Mouse (Mus musculus) lung, adult 2 months (tissue): Measurements from ENCODE around the gene Ltbr. TPM values are rescaled to one million over a fixed set of nuclear protein-coding genes. Genes with fewer than 3 reads are reported as not detected.

Source experiments
- DNase-seq: peaks from one replicate; pipeline ENCODE4 v3.0.0; 2022
- H3K4me1 ChIP-seq: fragments of 200-500 bp; 2 replicates; pipeline ENCODE4 v1.6.1; 2011; ENCODE audit warnings: low read length; ENCODE audit not compliant: control insufficient read depth, insufficient read depth
- H3K4me3 ChIP-seq: fragments of 200-500 bp; replicated peaks from 2 replicates; pipeline ENCODE3; 2011; ENCODE audit warnings: low read depth, mild to moderate bottlenecking, control low read depth, low read length; ENCODE audit errors: extremely low read depth
- CTCF ChIP-seq: fragments of 200-500 bp; IDR thresholded peaks from 2 replicates; pipeline ENCODE4 v1.5.1; 2011; ENCODE audit warnings: mild to moderate bottlenecking, low read length, control low read depth; ENCODE audit not compliant: insufficient read depth
- POLR2A ChIP-seq: fragments of 200-500 bp; IDR thresholded peaks from 2 replicates; pipeline ENCODE4 v1.6.1; 2011; ENCODE audit warnings: low read depth, mild to moderate bottlenecking, control low read depth, low read length, borderline replicate concordance; ENCODE audit errors: extremely low read depth
- WGBS: fragments of 180-500 bp; shearing (Covaris S2); methylation state at CpG from one replicate; pipeline ENCODE4 v1.1.7; 2018; 5-methylcytosine and 5-hydroxymethylcytosine counted together
- polyA plus RNA-seq: library from polyadenylated mRNA; depleted of rRNA; stranded (reverse); fragments of >200 nt; gene quantifications from 2 replicates; pipeline ENCODE4 v1.2.3, GENCODE M21; 2012

Ltbr gene
- polyA plus RNA-seq, 1 experiment = 107 TPM

DNA sequence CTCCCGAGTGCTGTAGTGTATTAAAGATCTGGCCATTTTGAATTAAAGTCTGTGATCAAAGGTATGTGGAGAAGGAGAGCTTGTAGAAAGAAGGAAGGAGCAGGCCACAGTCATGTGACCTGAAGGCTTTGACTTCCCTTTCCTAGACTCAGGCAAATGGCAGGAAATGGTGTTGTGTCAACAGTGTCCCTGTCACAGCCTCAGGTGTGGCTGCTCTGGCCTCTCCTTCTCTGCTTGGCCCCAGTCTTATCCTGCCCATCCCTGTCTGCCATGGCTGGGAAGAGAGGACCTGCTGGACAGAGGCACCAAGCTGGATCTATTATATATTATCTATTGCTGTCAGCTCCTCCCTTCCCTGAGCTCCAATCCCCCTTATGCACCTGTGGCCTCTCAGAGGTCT, 31.9 kb upstream of the Ltbr start:
- DNase-seq = no peak
- peaks cover 31% of the 10 kb centered on the region for H3K4me1 ChIP-seq
- H3K4me3 ChIP-seq = no peak overlapping the region
- WGBS = 62% methylated on average over 1 of the region's 1 CpGs
- TF ChIP-seq POLR2A = no peak
- no peak for TF ChIP-seq CTCF

DNA sequence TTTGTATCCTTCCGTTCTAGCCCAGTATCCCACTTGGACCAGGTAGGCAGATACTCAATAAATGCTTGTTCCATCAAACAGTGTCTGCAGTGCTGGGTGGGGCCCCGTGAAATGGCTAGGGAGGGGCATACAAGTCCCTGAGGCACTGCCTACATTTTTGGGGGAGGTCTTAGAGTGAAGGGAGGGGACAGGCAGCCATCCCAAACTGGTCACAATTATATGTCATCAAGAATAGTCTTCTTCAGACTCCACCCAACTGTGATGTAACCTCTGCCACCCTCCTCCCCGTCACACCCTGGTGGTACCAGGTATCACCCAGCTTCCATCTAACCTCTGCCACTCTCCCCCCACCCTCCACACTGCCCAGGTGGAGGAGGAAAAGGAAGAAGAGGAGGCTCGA, 31.2 kb upstream of the Ltbr start:
- WGBS = 58% methylated on average over 4 of the region's 4 CpGs
- H3K4me1 ChIP-seq = peaks cover 35% of the 10 kb centered on the region
- no peak for DNase-seq
- TF ChIP-seq POLR2A = no peak
- TF ChIP-seq CTCF = no peak
- no peak overlapping the region for H3K4me3 ChIP-seq

DNA sequence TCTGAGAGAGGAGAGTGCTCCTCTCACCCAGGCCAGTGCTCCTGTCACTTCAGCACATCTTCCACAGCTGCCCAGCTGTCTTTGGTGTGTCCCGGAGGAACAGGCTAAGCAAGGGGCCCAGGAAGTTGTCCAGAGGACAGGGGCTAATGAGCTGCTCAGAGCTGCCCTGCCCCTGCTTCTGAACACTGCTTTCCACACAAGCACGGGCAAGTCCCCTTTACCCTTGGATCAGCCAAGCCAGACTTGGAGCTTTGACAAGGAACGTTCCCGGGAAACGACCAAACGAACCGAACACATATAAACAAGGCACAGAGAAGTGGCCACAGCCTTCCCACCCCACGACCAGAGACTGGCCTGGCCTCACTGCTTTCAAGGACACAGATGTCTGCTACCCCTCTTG, 30.4 kb upstream of the Ltbr start:
- no peak overlapping the region for H3K4me3 ChIP-seq
- no peak for DNase-seq

DNA sequence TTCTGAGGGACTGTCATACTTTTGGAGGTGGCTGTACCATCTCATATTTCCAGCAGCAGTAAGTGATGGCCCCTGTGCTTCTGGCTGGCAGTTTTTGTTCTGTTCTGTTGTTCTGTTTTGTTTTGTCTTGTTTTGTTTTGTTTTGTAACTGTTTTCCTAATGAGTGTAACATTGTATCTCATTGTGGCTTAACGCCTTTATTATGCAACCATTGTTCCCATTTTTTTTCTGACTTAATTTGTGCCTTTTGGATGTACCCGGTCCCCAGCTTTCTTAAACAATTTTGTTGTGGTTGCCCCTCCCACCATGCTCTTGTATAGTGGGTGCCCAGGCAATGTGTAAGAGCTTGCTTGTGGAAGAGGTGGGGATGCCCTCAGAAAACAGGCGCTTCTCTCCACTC, 28.5 kb upstream of the Ltbr start:
- no peak for DNase-seq

More for the DNA sequence above, 30.4 kb upstream of the Ltbr start:
- TF ChIP-seq CTCF = no peak
- TF ChIP-seq POLR2A = no peak
- WGBS = 22% methylated on average over 8 of the region's 8 CpGs
- peaks cover 38% of the 10 kb centered on the region for H3K4me1 ChIP-seq

DNA sequence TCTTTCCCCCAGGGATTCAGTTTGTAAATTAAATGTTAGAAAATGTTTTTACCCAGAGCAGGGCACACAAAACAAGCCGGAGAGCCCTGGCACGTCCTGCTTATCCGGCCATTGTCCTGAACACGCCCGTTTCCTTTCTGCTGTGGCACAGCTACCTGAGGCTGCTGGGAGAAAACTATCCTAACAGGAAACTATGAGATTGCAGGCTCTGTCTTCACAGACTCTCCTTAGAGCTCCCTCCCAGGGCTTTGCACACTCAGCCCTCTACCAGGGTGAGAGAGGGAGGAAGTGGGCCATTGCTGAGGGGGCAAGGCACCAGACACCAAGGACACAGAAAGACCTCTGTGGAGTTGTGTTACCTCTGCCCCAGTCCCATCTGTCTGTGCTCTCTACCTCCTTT, 26.6 kb upstream of the Ltbr start:
- peaks cover 31% of the 10 kb centered on the region for H3K4me1 ChIP-seq
- 46% methylated on average over 5 of the region's 5 CpGs for WGBS
- H3K4me3 ChIP-seq = no peak overlapping the region
- TF ChIP-seq POLR2A (peak; percentile 48; the same call in 1 of the 2 replicates), CTCF (no peak)
- no peak for DNase-seq

More for the DNA sequence above, 28.5 kb upstream of the Ltbr start:
- TF ChIP-seq POLR2A = no peak
- no peak for TF ChIP-seq CTCF
- 53% methylated on average over 3 of the region's 3 CpGs for WGBS
- no peak overlapping the region for H3K4me3 ChIP-seq
- H3K4me1 ChIP-seq = peaks cover 34% of the 10 kb centered on the region

DNA sequence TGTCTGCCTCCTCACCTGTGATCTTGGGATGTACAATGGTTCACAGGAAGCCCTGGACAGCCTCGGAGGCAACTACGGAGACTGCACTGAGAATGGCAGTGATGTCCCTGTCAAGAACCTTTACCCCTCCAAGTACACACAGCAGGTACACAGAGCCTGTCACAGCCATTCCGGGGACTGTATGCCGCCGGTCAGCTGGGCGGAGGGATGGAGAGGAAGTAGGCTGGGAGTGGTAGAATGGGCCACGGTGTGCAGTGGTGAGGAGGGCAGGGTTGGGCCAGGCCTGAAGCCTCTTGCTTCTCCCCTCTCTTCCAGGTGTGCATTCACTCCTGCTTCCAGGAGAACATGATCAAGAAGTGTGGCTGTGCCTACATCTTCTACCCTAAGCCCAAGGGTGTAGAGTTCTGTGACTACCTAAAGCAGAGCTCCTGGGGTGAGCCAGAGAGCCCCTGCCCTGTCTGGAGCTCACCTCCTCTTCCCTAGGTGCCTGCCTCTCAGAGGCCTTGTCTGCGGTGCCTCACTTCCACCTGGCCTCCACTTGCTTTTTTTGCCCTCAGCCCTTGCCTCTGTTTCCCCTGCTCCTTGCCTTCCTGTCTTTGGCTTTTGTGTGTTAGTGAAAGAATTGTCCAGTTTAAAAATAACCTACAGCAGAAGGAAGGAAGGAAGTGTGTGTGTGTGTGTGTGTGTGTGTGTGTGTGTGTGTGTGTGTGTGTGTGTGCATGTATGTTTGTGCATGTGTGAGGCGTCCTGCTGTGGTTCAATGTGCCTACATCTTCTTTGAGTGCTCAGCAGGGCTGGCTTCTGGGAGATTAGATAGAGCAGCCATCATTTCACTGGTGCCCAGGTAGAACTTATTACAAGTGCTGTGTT, 25.3 kb upstream of the Ltbr start:
- TF ChIP-seq CTCF (no peak), POLR2A (no peak)
- Histone ChIP-seq H3K4me3 (no peak overlapping the region), H3K4me1 (peaks cover 30% of the 10 kb centered on the region)
- 38% methylated on average over 9 of the region's 9 CpGs for WGBS
- no peak for DNase-seq

DNA sequence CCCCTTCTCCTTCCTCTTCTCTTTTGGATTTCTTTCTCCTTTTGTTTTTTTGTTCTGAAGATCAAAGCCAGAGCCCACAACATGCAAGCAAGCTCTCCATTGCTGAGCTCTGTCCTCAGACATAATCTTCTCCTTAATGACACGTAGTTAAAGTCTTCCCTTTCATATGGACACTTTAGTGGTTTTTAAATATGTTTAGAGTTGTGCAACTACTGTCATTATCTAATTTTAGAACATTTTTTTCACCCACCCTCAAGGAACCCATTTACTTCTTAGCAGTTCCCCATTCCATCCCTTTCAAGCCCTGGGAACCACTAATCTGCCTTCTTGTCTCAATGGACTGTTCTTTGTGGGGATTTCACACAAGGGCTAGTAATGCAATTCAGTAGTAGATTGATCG, 20.7 kb upstream of the Ltbr start:
- TF ChIP-seq CTCF (no peak), POLR2A (no peak)
- DNase-seq = no peak

DNA sequence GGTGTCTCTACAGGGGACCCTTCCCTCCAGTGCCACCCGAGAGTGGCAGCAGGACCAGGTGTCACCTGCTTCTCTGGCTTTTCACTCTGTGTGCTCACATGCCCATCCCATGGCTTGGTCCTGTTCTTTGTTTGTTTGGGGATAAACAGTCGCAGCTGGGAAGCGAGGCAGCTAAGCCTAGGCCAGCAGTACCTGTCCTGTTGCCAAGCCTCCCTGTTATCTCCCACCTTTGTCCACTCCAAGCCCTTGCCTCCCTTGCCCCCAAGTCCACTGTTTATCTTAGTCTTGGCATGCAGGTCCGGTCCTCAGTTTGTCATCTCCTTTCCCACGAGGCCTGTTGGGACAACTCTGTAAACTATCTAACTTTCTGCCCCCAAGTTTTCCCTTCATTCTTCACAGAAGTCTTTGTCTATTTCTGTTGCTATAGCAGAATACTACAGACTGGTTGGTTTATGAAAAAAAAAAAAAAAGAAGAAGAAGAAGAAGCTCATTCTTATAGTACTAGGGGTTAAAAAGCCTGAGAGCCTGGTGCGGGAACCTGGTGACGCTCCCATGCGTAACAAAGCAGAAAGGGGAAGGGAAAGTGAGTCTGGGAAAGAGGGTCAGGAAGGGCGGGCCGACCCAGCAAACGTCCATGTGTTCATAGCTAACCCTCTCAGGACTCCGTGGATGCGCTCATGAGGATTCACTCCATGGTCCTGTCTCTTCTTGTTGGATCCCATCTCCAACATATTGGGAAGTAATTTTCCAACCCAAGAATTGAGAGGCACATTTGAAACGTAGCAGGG, 19.6 kb upstream of the Ltbr start:
- TF ChIP-seq POLR2A = no peak
- TF ChIP-seq CTCF = no peak
- WGBS = 59% methylated on average over 14 of the region's 14 CpGs
- no peak overlapping the region for H3K4me3 ChIP-seq
- H3K4me1 ChIP-seq = no peaks in the 10 kb centered on the region
- no peak for DNase-seq

More for the DNA sequence above, 20.7 kb upstream of the Ltbr start:
- WGBS = 68% methylated on average over 2 of the region's 2 CpGs
- Histone ChIP-seq H3K4me3 (no peak overlapping the region), H3K4me1 (peaks cover 8% of the 10 kb centered on the region)

DNA sequence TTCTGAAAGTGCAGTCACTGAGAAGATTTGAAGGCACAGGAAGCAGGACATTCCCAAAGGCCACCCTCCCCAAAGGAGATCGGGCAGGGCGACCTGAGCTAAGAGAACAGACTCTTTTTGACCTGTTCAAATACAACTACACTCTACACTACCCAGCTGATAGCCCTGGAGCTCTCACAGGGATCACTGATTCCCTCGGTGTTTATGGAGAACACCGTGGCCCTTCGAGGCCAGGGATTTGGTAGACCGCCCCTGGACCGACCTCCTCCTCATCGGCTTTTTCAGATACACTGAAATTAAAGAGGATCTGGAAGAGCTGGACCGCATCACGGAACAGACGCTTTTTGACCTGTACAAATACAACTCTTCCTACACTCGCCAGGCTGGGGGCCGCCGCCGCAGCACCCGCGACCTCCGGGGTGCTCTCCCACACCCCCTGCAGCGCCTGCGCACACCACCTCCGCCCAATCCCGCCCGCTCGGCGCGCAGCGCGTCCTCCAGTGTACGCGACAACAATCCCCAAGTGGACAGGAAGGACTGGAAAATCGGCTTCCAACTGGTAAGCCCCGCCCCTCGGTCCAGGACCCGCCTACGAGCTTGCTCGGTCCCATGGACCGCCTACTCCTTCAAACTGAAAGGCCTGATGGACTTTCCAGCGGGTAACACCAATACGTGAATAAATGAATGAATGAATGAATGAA, 17.1 kb upstream of the Ltbr start:
- 2% methylated on average over 39 of the region's 39 CpGs for WGBS
- Histone ChIP-seq H3K4me3 (peak overlapping the region; percentile 13), H3K4me1 (no peaks in the 10 kb centered on the region)
- peak; percentile 92 for DNase-seq
- TF ChIP-seq CTCF (no peak), POLR2A (peak; percentile 91; the same call in 1 of the 2 replicates)
